Mouse (Mus musculus): Measurements from ENCODE around the gene R3hdm2.

GRCm38 (mm10) chr10:127526048-127526447 lies 145.9 kb downstream of the R3hdm2 start:
- TF ChIP-seq CTCF (IDR thresholded peaks at IDR 0.05; ENCODE audit: borderline replicate concordance, control insufficient read depth, extremely low read depth, insufficient read depth, low read length, poor library complexity): no peak
- TF ChIP-seq POLR2A (IDR thresholded peaks at IDR 0.05; ENCODE audit: control insufficient read depth, extremely low read depth, insufficient read depth, low read length, poor library complexity): no peak

Measured in thymus, adult 2 months (tissue).